25 mouse cellular contexts compared by ENCODE assay signal in genomic region chr7:133027930-133028329, GRCm38 (mm10).
"Had no signal": no experiment of that assay in that cellular context is flagged by ENCODE, and none has a peak within 500 bp of the region (broad histone marks: within the 10 kb centered on the region; RNA-seq: fewer than 3 reads in every experiment).

No protein-coding gene starts in this region.

- H3K4me3 ChIP-seq: heart, adult 2 months; heart, embryonic 13.5 days; heart, embryonic 15.5 days; hindbrain, embryonic 13.5 days; hindbrain, embryonic 15.5 days; kidney, embryonic 15.5 days; limb, embryonic 13.5 days; limb, embryonic 15.5 days; liver, embryonic 12.5 days had no signal

- DNase-seq: gastrocnemius, postnatal 14 days; gastrocnemius, postnatal 36 days; heart, adult 11 months; heart, adult 2 months; heart, postnatal 14 days; heart, postnatal 36 days; kidney, adult 11 months; kidney, adult 2 months; kidney, adult 9 months; kidney, postnatal 14 days; kidney, postnatal 36 days; layer of hippocampus, adult 9-11 months; layer of hippocampus, postnatal 36 days; left cerebral cortex, postnatal 4 days had no signal

- H3K36me3 ChIP-seq: heart, embryonic 15.5 days; hindbrain, embryonic 13.5 days; hindbrain, embryonic 15.5 days; limb, embryonic 13.5 days; liver, embryonic 12.5 days had no signal

- H3K27ac ChIP-seq: heart, adult 2 months; heart, embryonic 13.5 days; heart, embryonic 15.5 days; hindbrain, embryonic 13.5 days; hindbrain, embryonic 15.5 days; hindbrain, postnatal 0 days; kidney, embryonic 15.5 days; kidney, postnatal 0 days; limb, embryonic 13.5 days; limb, embryonic 15.5 days; liver, embryonic 12.5 days; liver, embryonic 14.5 days had no signal

- H3K27me3 ChIP-seq: heart, embryonic 13.5 days; heart, embryonic 15.5 days; hindbrain, embryonic 13.5 days; hindbrain, embryonic 15.5 days; kidney, embryonic 15.5 days; limb, embryonic 13.5 days; limb, embryonic 15.5 days; liver, embryonic 12.5 days had no signal
